Mouse (Mus musculus) CH12.LX (cell line): ENCODE data around the gene Ccnd1. TPM values are rescaled to one million over a fixed set of nuclear protein-coding genes. Genes with fewer than 3 reads are reported as not detected.

Source experiments
- DNase-seq: peaks from one replicate; pipeline ENCODE4 v3.0.0-alpha.2; 2013; ENCODE audit errors: extremely low read depth
- H3K27ac ChIP-seq: 2 replicates; pipeline ENCODE4 v1.5.1; 2012; ENCODE audit warnings: low read depth, mild to moderate bottlenecking, control low read depth, moderate library complexity; ENCODE audit not compliant: insufficient read depth
- H3K27me3 ChIP-seq: replicated peaks from 2 replicates; pipeline ENCODE3; 2012; ENCODE audit warnings: inconsistent platforms
- H3K36me3 ChIP-seq, 2 experiments: replicated peaks in 1 of 2; 2 replicates each; pipeline versions ENCODE3 to v1.6.1; 2012; ENCODE audit warnings: inconsistent platforms in 1 of 2, low read length in 1 of 2, mild to moderate bottlenecking in 1 of 2, mixed read lengths in 1 of 2, moderate library complexity in 1 of 2; ENCODE audit not compliant: control insufficient read depth in 1 of 2, insufficient read depth in 1 of 2
- H3K4me1 ChIP-seq, 2 experiments: 2 replicates each; pipeline ENCODE4 v1.6.1; 2012; ENCODE audit warnings: inconsistent platforms in 1 of 2, moderate library complexity in 1 of 2; ENCODE audit not compliant: insufficient read depth in 2 of 2, control insufficient read depth in 1 of 2
- H3K4me2 ChIP-seq: 2 replicates; pipeline ENCODE4 v1.6.1; 2012; ENCODE audit warnings: low read depth, mild to moderate bottlenecking, control low read depth; ENCODE audit not compliant: poor library complexity, insufficient read depth, severe bottlenecking
- H3K4me3 ChIP-seq, 3 experiments: fragments of 150-350 bp in 1 of 3; sonication (generic) in 1 of 3; replicated peaks in 1 of 3; 2 replicates each; pipeline versions ENCODE3 to v1.5.1; 2011 to 2012; ENCODE audit warnings: low read depth in 2 of 3, low read length in 2 of 3, mild to moderate bottlenecking in 2 of 3, moderate library complexity in 2 of 3, control low read depth in 1 of 3, improper control_type of control experiment in 1 of 3, inconsistent platforms in 1 of 3, mixed read lengths in 1 of 3; ENCODE audit not compliant: poor library complexity in 1 of 3
- H3K79me2 ChIP-seq: replicated peaks from 2 replicates; pipeline ENCODE4 v1.6.1; 2012; ENCODE audit warnings: mild to moderate bottlenecking, moderate library complexity; ENCODE audit not compliant: control insufficient read depth, poor library complexity, insufficient read depth, severe bottlenecking; ENCODE audit errors: extremely low read depth
- H3K9ac ChIP-seq: 2 replicates; pipeline ENCODE4 v1.6.1; 2012; ENCODE audit warnings: low read depth, mild to moderate bottlenecking, control low read depth, moderate library complexity; ENCODE audit not compliant: insufficient read depth
- H3K9me3 ChIP-seq: replicated peaks from 2 replicates; pipeline ENCODE3; 2012; ENCODE audit warnings: low read length, inconsistent platforms, mixed read lengths
- BHLHE40 ChIP-seq: IDR thresholded peaks from 2 replicates; pipeline ENCODE4 v1.6.1; 2011; ENCODE audit warnings: mild to moderate bottlenecking, low read depth, low read length, improper control_type of control experiment
- CHD2 ChIP-seq: IDR thresholded peaks from 2 replicates; pipeline ENCODE4 v1.6.1; 2011; ENCODE audit warnings: low read length, improper control_type of control experiment
- KAT2A ChIP-seq: IDR thresholded peaks from 2 replicates; pipeline ENCODE4 v1.6.1; 2012; ENCODE audit warnings: low read length, improper control_type of control experiment, inconsistent platforms; ENCODE audit not compliant: insufficient replicate concordance
- MAFK ChIP-seq: IDR thresholded peaks from 2 replicates; pipeline ENCODE4 v1.6.1; 2011; ENCODE audit warnings: low read length, improper control_type of control experiment; ENCODE audit not compliant: insufficient replicate concordance
- MAX ChIP-seq: IDR thresholded peaks from 2 replicates; pipeline ENCODE4 v1.6.1; 2011; ENCODE audit warnings: low read length, improper control_type of control experiment
- MAZ ChIP-seq: IDR thresholded peaks from 2 replicates; pipeline ENCODE4 v1.6.1; 2012; ENCODE audit warnings: low read depth, mild to moderate bottlenecking, inconsistent platforms, low read length, improper control_type of control experiment, moderate library complexity
- MEF2A ChIP-seq: IDR thresholded peaks from 2 replicates; pipeline ENCODE4 v1.6.1; 2014; ENCODE audit warnings: low read depth, mild to moderate bottlenecking, inconsistent platforms, low read length, improper control_type of control experiment, borderline replicate concordance
- NRF1 ChIP-seq: IDR thresholded peaks from 2 replicates; pipeline ENCODE4 v1.6.1; 2014; ENCODE audit warnings: low read depth, mild to moderate bottlenecking, inconsistent platforms, low read length, improper control_type of control experiment, moderate library complexity
- POLR2A ChIP-seq: IDR thresholded peaks from 2 replicates; pipeline ENCODE4 v1.6.1; 2011; ENCODE audit warnings: low read depth, mild to moderate bottlenecking, improper control_type of control experiment, low read length
- RCOR1 ChIP-seq: conservative IDR thresholded peaks from 2 replicates; pipeline ENCODE4 v1.6.1; 2012; ENCODE audit warnings: low read depth, mild to moderate bottlenecking, inconsistent platforms, low read length, improper control_type of control experiment
- SIN3A ChIP-seq: IDR thresholded peaks from 2 replicates; pipeline ENCODE4 v1.6.1; 2012; ENCODE audit warnings: low read length, improper control_type of control experiment, inconsistent platforms
- ZC3H11A ChIP-seq: IDR thresholded peaks from 2 replicates; pipeline ENCODE4 v1.6.1; 2012; ENCODE audit warnings: low read depth, mild to moderate bottlenecking, inconsistent platforms, low read length, improper control_type of control experiment
- ZKSCAN1 ChIP-seq: IDR thresholded peaks from 2 replicates; pipeline ENCODE4 v1.6.1; 2012; ENCODE audit warnings: low read depth, inconsistent platforms, low read length, improper control_type of control experiment, borderline replicate concordance
- dilution Hi-C: fragments of 300-500 bp; cut with MboI; formaldehyde crosslinking; loops from 2 replicates; pipeline ENCODE4 v1.14.3; 2020; ENCODE audit warnings: low sequenced_read_pairs; ENCODE audit not compliant: extremely low pct_unique_long_range_greater_than_20kb, extremely low pct_ligation_motif_present
- in situ Hi-C: fragments of 300-500 bp; cut with MboI; formaldehyde crosslinking; loops from 3 replicates; pipeline ENCODE4 v1.14.3; 2019; ENCODE audit warnings: low sequenced_read_pairs, low pct_ligation_motif_present, low pct_unique_long_range_greater_than_20kb, mixed read lengths
- polyA plus RNA-seq: library from polyadenylated mRNA; unstranded; fragments of >175 nt; gene quantifications from 2 replicates; pipeline ENCODE4 v1.2.1, GENCODE M21; 2012; ENCODE audit warnings: low read depth; ENCODE audit not compliant: insufficient read length
- total RNA-seq, 2 experiments: library from RNA; depleted of rRNA; stranded (reverse); fragments of 300-350 nt in 1 of 2; fragments of >200 nt in 1 of 2; gene quantifications; 2 replicates each; pipeline ENCODE4 v1.2.3; 2012 to 2014

The Ccnd1 gene
- total and polyA plus RNA-seq, 3 experiments, result 0.16 to 0.34 TPM; not detected in 1

DNA sequence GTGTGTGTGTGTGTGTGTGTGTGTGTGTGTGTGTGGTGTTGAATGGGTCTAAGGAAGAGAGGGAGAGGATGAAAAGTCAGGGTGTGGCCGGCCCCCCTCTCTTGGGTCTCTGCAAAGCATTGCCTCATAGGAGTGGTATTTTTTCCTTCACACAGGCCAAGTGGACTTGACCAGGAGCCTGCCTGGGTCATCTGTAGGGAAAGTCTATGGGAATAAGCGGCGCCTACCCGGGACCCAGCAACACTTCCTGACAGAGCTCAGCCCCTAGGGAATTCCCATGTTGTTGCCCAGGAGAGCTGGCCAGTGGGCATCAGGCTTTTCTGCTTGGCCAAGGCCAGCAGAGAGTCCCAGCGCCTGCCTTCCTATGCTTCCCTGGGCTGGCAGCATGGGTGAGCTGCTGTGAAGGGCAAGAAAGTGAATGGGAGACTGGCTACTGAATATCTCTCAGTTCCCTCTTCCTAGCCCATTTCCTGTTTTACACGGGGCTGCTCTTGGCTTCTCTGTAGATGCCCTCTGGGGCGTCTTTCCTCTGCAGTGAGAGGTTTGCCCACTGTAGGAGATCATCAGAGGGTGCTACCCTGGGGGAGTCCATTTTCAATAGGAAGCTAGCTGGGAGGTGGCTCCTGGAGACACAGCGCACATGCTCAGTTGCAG, 41.8 kb upstream of the Ccnd1 start:
- peak; percentile 7 for DNase-seq
- no peak overlapping the region for H3K4me3 ChIP-seq
- H3K79me2 ChIP-seq, result no peaks in the 10 kb centered on the region
- no peak overlapping the region for H3K9ac ChIP-seq
- no peaks in the 10 kb centered on the region for H3K9me3 ChIP-seq
- dilution Hi-C loops (no loop called here), in situ Hi-C loops (no loop called here)
- H3K36me3 ChIP-seq, result no peaks in the 10 kb centered on the region
- no peak overlapping the region for H3K4me2 ChIP-seq
- peaks cover 37% of the 10 kb centered on the region for H3K27me3 ChIP-seq
- H3K27ac ChIP-seq, result no peak overlapping the region
- H3K4me1 ChIP-seq, result peaks cover 0 to 6% of the 10 kb centered on the region in 2 experiments; a peak in 2 of 4 replicates
- TF ChIP-seq NRF1 (no peak), POLR2A (no peak), SIN3A (no peak), ZC3H11A (no peak), MAZ (no peak)

DNA sequence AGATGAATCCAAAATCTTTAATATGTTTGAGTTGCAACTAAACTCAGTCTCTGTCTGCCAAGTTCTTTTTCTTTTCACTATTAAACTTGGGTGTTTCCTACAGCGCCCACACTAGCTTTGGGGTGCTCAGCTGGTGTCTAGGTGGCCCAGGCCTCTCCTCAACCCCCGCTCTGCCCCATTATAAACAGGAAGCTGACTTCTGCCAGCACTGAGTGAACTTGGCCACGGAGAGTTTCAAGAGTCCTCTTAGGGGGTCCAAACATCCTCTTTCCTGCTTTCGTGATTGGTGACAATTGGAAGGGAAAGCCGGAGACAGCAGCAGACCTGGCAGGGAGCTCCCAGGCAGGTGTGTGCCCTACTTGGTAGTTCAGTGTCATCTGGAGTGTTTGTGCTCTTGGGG, 40.1 kb upstream of the Ccnd1 start:
- Histone ChIP-seq H3K4me3 (no peak overlapping the region), H3K36me3 (no peaks in the 10 kb centered on the region), H3K4me2 (no peak overlapping the region), H3K27me3 (peaks cover 45% of the 10 kb centered on the region), H3K9ac (no peak overlapping the region)
- in situ Hi-C loops, result no loop called here
- TF ChIP-seq CHD2 (no peak), ZKSCAN1 (no peak)
- TF ChIP-seq, all 38 proteins: peak for 0
- Histone ChIP-seq H3K4me1 (peaks cover 0 to 6% of the 10 kb centered on the region in 2 experiments; a peak in 2 of 4 replicates), H3K79me2 (no peaks in the 10 kb centered on the region), H3K9me3 (peaks cover 2% of the 10 kb centered on the region), H3K27ac (no peak overlapping the region)
- dilution Hi-C loops, result no loop called here
- DNase-seq, result no peak

DNA sequence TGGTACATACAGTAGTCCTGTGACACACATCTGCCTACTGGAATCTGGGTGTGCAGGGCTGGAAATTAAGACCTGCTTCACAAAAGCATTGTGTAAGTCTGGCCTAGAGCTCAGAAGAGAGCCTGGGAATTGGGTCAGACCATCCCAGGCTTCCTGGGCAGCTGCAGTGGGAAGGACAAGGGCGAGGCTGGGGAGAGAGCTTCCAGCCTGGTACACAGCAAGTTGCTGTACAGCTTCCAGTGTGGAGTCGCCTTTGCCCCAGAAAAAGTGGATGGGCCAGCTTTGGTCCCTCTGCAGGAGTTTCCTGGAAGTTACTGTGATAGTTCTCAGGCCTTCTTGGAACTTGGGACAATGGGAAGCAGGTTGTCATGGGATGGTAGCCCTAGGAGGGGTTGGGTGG, 37.4 kb upstream of the Ccnd1 start:
- Histone ChIP-seq H3K36me3 (no peaks in the 10 kb centered on the region), H3K4me3 (no peak overlapping the region), H3K27me3 (peaks cover 45% of the 10 kb centered on the region), H3K79me2 (no peaks in the 10 kb centered on the region), H3K9ac (no peak overlapping the region), H3K9me3 (peaks cover 2% of the 10 kb centered on the region), H3K4me2 (no peak overlapping the region), H3K27ac (no peak overlapping the region), H3K4me1 (peaks cover 0 to 6% of the 10 kb centered on the region in 2 experiments; a peak in 2 of 4 replicates)
- TF ChIP-seq MEF2A (no peak), BHLHE40 (no peak), KAT2A (no peak), MAZ (no peak), MAFK (no peak), MAX (no peak), CHD2 (no peak), RCOR1 (no peak)
- in situ Hi-C loops, result no loop called here
- no peak for DNase-seq
- dilution Hi-C loops, result no loop called here
